Mouse (Mus musculus): ENCODE data around the gene Gch1.
A peak's percentile ranks its signal among the peaks of the same experiment; 100 is the strongest.
"Not testable (repeated sequence)": the region's sequence is repeated elsewhere in the genome, so short reads cannot be mapped to it uniquely, and the experiment has no call there.

The Gch1 gene

GRCm38 (mm10) chr14:47160051-47160640 is 29.1 kb downstream of the Gch1 start:
- no peak for DNase-seq

GRCm38 (mm10) chr14:47154303-47154702 is 34.9 kb downstream of the Gch1 start:
- no peak for DNase-seq

GRCm38 (mm10) chr14:47151306-47151705 is 37.9 kb downstream of the Gch1 start:
- DNase-seq = no peak

GRCm38 (mm10) chr14:47144326-47144725 is 44.9 kb downstream of the Gch1 start:
- no peak for DNase-seq

- no peak for DNase-seq
Measured at GRCm38 (mm10) chr14:47138853-47139252, 50.4 kb downstream of the Gch1 start.

GRCm38 (mm10) chr14:47136637-47137036 is 52.6 kb downstream of the Gch1 start:
- peak; percentile 65 for DNase-seq

- DNase-seq = no peak
Measured at GRCm38 (mm10) chr14:47133948-47134347, 55.3 kb downstream of the Gch1 start.

GRCm38 (mm10) chr14:47127987-47128386 is 61.2 kb downstream of the Gch1 start:
- DNase-seq = no peak

GRCm38 (mm10) chr14:47117522-47117921 is 71.7 kb downstream of the Gch1 start:
- no peak for DNase-seq

- no peak for DNase-seq
Measured at GRCm38 (mm10) chr14:47116062-47116762, 73.0 kb downstream of the Gch1 start.

GRCm38 (mm10) chr14:47115154-47115553 is 74.1 kb downstream of the Gch1 start:
- peak; percentile 12 for DNase-seq

- no peak for DNase-seq
Measured at GRCm38 (mm10) chr14:47111341-47111740, 77.9 kb downstream of the Gch1 start.

- not testable (repeated sequence) for DNase-seq
Measured at GRCm38 (mm10) chr14:47110391-47110790, 78.8 kb downstream of the Gch1 start.

GRCm38 (mm10) chr14:47107461-47107860 is 81.8 kb downstream of the Gch1 start:
- no peak for DNase-seq

- no peak for DNase-seq
Measured at GRCm38 (mm10) chr14:47105755-47106154, 83.5 kb downstream of the Gch1 start.

GRCm38 (mm10) chr14:47105174-47105557 is 84.0 kb downstream of the Gch1 start:
- DNase-seq = no peak

- no peak for DNase-seq
Measured at GRCm38 (mm10) chr14:47104246-47105173, 84.7 kb downstream of the Gch1 start.

All from kidney, adult 11 months (tissue).